Mouse (Mus musculus): Measurements from ENCODE around the gene Arpp21.
"Not testable (repeated sequence)": the region's sequence is repeated elsewhere in the genome, so short reads cannot be mapped to it uniquely, and the experiment has no call there.

Arpp21 gene

GRCm38 (mm10) chr9:112102852-112103192 is 132.9 kb downstream of the Arpp21 start:
- in situ Hi-C loops (cut with MboI, MseI): no loop called here

GRCm38 (mm10) chr9:112102155-112102851 is 133.4 kb downstream of the Arpp21 start:
- in situ Hi-C loops (cut with MboI, MseI): no loop called here

- in situ Hi-C loops (cut with MboI, MseI): no loop called here
Observed at GRCm38 (mm10) chr9:112100841-112101595, 134.7 kb downstream of the Arpp21 start.

GRCm38 (mm10) chr9:112098267-112098666 is 137.5 kb downstream of the Arpp21 start:
- in situ Hi-C loops (cut with MboI, MseI): no loop called here

GRCm38 (mm10) chr9:112095708-112096107 is 140.0 kb downstream of the Arpp21 start:
- in situ Hi-C loops (cut with MboI, MseI): no loop called here

GRCm38 (mm10) chr9:112095198-112095597 is 140.5 kb downstream of the Arpp21 start:
- in situ Hi-C loops (cut with MboI, MseI): no loop called here

GRCm38 (mm10) chr9:112078903-112079302 is 156.8 kb downstream of the Arpp21 start:
- in situ Hi-C loops (cut with MboI, MseI): no loop called here

- in situ Hi-C loops (cut with MboI, MseI): no loop called here
Observed at GRCm38 (mm10) chr9:112078453-112078852, 157.3 kb downstream of the Arpp21 start.

- in situ Hi-C loops (cut with MboI, MseI): no loop called here
Observed at GRCm38 (mm10) chr9:112075273-112075672, 160.5 kb downstream of the Arpp21 start.

- in situ Hi-C loops (cut with MboI, MseI): no loop called here
Observed at GRCm38 (mm10) chr9:112074872-112075271, 160.9 kb downstream of the Arpp21 start.

GRCm38 (mm10) chr9:112071368-112071767 is 164.4 kb downstream of the Arpp21 start:
- in situ Hi-C loops (cut with MboI, MseI): no loop called here

GRCm38 (mm10) chr9:112070961-112071360 is 164.8 kb downstream of the Arpp21 start:
- in situ Hi-C loops (cut with MboI, MseI): no loop called here

GRCm38 (mm10) chr9:112068250-112068649 is 167.5 kb downstream of the Arpp21 start:
- in situ Hi-C loops (cut with MboI, MseI): no loop called here

GRCm38 (mm10) chr9:112060696-112061425 is 174.9 kb downstream of the Arpp21 start:
- in situ Hi-C loops (cut with MboI, MseI): no loop called here

- in situ Hi-C loops (cut with MboI, MseI): no loop called here
Observed at GRCm38 (mm10) chr9:112054807-112055381, 180.8 kb downstream of the Arpp21 start.

- in situ Hi-C loops (cut with MboI, MseI): no loop called here
Observed at GRCm38 (mm10) chr9:112047903-112048467, 187.8 kb downstream of the Arpp21 start.

GRCm38 (mm10) chr9:112040566-112040965 is 195.2 kb downstream of the Arpp21 start:
- in situ Hi-C loops (cut with MboI, MseI): no loop called here

GRCm38 (mm10) chr9:112037732-112038131 is 198.0 kb downstream of the Arpp21 start:
- in situ Hi-C loops (cut with MboI, MseI): no loop called here

GRCm38 (mm10) chr9:112033840-112034239 is 201.9 kb downstream of the Arpp21 start:
- in situ Hi-C loops (cut with MboI, MseI): not testable (repeated sequence)

- in situ Hi-C loops (cut with MboI, MseI): no loop called here
Observed at GRCm38 (mm10) chr9:112032169-112032568, 203.6 kb downstream of the Arpp21 start.

GRCm38 (mm10) chr9:112023562-112024015 is 212.1 kb downstream of the Arpp21 start:
- in situ Hi-C loops (cut with MboI, MseI): no loop called here

- in situ Hi-C loops (cut with MboI, MseI): no loop called here
Observed at GRCm38 (mm10) chr9:112023111-112023510, 212.6 kb downstream of the Arpp21 start.

Data from regulatory T cell (primary cell).